Mouse (Mus musculus) R1 (cell line): ENCODE measurements around the gene Slc35g3.
A peak's percentile ranks its signal among the peaks of the same experiment; 100 is the strongest.

ENCODE experiments used
- DNase-seq: peaks from one replicate; pipeline ENCODE4 v3.0.0-alpha.2; 2018; ENCODE audit warnings: low read depth, low spot score

The Slc35g3 gene

DNA sequence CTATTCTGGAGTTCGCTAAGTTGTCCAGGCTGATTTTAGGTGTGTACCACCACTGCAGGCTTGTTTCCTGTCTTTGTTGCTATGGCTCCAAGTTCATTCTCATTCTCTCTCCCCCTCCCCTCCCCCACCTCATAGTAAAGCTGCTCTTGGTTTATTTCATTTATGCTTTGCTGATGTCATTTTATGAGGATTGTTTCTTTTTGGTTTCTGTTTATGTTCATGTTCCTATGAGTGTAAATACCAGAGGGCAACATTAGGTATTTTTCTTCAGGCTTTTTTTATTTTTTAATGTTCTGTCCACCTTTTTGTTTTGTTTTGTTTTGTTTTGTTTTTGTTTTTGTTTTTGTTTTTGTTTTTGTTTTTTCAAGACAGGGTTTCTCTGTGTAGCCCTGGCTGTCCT is at the start of gene Slc35g3:
Gene Slc35g3 (minus strand): TSS at position 101 of the 400 bp plus-strand sequence.
- DNase-seq = no peak

DNA sequence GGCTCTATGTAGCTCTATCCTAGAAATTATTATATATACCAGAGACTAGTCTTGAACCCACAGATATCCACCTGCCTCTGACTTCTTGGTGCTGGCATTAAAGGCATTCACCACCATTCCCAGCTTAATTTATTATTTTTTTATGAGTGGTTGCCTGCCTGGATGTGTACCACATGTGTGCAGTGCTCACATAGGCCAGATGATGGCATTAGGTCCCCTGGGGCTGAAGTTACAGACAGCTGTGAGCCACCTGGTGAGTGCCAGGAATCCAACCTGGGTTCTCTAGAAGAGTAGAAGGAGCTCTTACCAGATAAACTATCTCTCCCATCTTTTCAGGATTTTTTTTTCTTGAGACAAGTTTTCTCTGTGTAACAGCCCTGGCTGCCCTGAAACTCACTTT is 48.5 kb upstream of the Slc35g3 start:
- no peak for DNase-seq

DNA sequence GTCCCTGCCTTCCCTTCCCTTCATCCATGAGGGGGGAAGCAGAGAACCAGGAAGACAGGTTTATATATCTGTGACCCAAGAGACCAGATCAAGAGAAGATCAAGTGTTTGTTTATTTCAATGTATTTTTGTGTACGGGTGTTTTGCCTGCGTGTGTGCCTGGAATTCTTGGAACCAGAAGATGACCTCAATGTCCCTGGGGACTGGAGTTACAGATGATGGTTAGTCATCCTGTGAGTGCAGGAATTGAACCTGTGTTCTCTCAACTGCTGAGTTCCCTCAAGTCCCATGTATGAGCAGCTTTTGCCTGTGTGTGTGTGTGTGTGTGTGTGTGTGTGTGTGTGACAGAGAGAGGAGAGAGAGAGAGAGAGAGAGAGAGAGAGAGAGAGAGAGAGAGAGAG is 45.9 kb upstream of the Slc35g3 start:
- no peak for DNase-seq

GRCm38 (mm10) chr11:69806378-69806777 is 44.6 kb upstream of the Slc35g3 start:
- peak; percentile 45 for DNase-seq

DNA sequence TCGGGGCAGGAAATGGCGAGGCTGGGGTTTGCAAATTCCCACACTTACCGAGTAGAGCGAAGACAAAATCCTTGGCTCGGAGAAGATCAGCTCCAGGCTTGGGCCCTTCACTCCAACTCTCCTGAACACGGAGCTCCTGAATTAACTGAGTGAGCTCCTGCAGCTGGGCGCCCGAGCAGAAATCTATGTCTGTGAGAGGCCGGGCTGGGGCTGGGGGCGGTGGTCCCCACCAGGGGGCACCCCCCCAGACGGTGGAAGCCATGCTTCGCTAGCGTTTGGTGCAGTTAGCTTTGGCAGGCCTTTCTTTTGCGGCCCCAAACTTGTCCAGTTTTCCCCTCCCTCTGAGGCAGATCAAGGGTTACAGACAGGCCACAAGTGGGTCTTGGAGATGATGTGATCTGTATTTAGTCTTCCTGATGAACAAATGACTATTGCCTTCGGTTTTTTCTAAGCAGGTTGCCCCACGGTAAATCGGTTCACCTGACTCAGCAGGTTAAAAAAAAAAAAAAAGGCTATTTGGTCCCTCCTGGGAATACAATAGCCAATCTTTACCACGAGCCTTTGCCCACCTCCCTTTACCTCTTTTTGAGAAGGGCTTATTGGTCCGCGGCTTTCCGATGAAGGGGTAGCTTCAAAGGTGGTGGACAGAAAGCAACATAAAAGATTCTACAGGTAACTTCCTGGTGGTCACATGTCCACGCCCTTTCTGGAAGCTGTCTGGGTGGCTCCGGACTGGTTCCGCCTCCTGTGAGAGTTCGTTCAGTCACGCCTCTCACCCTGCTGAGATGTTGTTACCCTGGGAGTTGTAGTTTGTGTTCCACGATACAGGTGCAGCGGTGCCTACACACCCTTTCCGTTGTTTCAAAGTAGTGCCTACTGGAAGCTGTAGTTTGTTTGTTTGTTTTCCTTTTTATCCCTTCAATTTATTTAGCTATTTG is 43.5 kb upstream of the Slc35g3 start, which contains the start of gene Tmem102:
Gene Tmem102 (minus strand): TSS at position 653 of the 938 bp plus-strand sequence.
- DNase-seq = peak; percentile 88

DNA sequence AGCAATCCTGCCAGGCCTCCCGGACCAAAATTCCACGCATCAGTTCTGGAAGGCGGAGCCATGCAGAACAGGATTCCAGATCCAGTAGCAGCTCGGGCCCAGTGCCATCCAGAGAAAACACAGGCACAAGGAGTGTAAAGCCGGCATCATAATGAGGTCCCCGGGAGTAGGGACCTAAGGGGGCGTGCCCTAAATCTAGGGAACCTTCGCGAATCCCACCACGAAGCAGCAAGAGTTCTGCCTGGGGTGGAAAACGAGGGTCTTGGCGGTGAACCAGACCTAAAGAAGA is 42.8 kb upstream of the Slc35g3 start:
- DNase-seq = peak; percentile 31

GRCm38 (mm10) chr11:69803786-69804651 is 42.3 kb upstream of the Slc35g3 start:
- DNase-seq = peak; percentile 63

DNA sequence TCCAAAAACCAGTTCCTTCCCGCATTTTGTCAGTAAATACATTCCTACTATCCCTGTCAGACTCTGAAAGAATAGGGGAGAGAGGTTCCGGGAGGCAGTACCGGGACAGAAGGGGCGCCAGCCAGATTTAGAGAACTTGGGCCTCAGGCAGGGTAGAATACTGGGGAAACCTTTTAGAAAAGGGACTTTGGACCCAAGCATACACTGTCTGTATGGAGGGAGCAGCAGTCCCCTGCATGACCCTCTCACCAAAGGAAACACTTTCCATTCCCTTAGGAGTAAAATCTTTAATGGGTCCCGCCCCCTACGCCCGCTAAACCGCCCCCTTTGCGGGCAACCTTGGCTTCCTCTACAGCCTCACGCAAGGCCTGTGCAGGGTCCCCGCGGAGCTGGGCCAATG is 41.6 kb upstream of the Slc35g3 start:
- DNase-seq = no peak

DNA sequence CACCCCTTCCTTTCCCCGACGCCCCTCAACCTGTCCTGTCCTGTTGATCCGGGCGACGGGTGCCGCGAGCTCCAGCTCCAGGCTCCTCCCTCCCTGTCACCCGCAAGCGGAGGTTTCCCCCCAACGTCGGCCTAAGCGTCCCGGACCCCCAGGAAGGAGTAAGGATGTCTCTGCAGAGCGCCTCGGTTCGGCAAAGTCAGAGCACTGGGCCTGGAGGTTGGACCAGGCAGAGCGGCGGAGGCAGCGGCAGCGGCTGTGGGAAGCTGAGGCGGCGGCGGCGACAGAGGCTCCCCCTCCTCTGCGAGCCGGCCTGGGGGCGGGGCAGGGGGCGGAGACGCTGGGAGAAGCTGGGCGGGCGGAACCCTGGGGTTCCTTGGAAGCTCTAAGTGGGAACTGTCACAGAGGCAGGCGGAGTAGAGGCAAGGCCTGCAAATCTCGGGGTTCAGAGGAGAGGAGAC is 40.9 kb upstream of the Slc35g3 start:
- DNase-seq = peak; percentile 87

DNA sequence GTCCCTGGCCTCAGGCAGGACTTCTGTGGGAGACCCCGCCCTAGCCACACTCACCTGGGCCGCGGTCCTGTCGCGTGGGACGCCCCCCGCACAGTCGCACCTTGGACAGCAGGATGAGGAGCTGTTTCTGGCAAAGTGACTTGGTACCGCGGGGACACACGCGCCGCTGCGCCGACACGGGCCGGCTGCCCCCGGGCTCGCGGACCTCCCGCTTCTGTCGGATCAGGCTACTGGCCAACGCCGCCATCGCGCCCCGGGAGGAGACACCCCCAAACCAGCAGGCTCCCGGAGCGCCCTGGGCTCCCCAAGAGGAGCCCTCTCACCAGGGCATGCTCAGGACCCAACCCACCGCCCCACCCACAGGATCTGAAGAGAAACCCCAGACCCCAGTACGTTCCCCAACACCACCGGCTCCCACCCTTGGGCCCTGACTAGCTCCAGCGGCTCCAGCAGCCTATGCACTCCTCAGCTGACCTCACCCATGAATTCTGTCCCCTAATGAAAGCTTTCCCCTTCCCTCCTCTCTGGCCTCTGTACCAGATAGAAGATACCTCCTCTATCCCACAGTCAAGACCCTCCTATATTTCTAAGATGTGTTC is 39.7 kb upstream of the Slc35g3 start, which contains the start of gene Fgf11:
Gene Fgf11 (minus strand): TSS at position 479 of the 599 bp plus-strand sequence.
- no peak for DNase-seq

DNA sequence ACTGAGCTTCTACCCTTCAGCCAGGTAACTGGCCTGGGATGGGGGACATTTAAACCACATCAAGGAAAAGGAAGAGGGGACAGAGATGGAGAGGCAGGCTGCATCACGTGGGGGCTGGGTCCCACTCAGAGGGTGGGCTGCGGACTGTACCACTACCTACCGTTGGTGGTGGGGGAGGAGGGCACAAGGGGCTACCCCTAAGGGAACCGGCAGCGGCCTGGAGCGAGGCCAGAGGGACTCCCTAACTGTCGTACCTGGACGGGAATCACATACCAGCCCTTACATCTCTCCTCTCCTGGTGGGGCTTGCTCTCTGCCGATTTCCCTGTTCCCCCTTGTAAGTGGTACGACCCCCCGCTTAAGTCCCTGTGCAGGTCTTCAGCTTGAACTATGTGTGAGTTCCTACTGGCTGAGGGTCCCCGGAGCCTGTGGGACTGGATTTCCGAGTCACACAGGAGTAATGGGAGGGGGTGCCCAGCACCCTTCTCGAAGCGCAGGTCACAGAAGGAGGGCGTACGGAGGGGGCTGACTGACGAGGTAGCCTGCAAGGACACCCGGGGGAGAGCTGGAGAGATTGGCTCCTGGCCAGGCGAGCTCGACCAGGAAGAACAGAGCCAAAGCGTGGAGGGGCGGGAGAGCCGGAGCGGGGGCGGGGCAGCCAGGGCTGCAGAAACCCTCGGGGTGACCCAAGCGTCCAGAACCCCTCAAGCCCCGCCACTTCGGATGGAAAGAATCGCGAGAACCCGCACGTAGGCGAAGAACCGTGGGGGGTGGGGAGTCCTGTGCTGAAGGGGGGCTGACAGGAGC is 38.8 kb upstream of the Slc35g3 start:
- DNase-seq = peak; percentile 89

DNA sequence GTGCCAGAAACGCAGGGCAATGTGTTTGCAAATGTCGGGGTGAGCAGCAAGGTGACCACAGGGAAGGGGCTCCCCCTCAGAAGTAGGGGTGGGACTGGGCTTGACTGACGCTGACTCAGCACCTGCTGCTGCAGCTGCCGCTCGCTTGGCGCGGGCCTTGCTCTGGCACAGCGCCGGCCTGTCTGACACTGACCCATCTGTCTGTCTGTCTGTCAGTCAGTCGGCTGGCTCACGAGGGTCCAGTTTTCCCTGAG is 38.3 kb upstream of the Slc35g3 start:
- DNase-seq = no peak

DNA sequence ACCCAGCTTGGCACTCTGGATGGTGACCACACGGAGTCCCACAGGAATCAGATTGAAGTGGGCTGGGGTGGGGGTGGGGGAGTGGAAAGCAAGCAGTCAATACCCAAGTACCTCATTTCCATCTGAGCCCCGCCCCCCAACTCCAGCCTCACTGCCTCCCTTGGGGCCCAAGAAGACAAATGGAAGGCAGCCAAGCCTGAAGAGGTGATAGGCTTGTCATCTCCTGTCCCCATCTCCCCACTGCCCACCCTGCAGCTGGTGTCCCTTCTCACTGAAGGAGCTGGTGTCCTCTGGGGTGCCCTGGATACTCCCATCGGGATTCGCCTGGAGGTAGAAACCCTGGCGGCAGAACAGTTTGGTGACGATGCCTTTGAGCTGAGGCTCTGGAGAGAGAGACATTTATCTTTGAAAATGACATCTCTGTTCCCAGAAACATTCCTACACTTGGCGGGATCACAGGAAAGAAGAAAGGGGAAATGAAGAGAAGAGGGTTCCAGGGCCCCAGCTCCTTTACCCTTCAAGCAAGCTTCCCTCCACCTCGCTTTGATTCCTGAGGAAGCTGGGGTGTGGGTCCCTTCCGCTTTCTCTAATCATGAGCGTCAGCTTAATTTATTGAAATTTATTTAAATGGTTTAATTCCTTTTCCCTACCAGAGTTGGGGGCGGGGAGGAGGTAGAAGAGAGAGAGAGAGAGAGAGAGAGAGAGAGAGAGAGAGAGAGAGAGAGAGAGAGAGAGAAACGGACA is 37.8 kb upstream of the Slc35g3 start:
- DNase-seq = peak; percentile 68

DNA sequence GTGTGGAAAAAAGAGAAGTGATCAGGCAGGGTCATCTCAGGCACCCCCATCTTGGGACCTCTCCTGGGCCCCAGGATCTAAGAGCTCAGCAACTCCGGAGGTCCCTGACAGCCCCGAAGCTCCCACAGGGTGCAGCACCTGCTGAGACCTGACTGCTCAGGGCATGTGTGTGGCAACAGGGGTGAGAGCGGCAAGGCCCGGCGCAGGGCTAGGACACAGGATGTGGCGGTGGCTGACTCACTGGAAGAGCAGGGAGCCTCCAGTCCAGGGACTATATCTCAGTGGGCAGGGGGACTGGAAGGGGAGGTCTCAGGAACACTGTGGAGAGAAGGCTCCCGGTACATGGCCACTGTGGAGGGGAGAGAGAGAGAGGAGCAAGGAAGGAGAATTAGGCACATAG is 36.2 kb upstream of the Slc35g3 start:
- DNase-seq = no peak

- no peak for DNase-seq
Observed at GRCm38 (mm10) chr11:69795983-69796435, 34.2 kb upstream of the Slc35g3 start.

DNA sequence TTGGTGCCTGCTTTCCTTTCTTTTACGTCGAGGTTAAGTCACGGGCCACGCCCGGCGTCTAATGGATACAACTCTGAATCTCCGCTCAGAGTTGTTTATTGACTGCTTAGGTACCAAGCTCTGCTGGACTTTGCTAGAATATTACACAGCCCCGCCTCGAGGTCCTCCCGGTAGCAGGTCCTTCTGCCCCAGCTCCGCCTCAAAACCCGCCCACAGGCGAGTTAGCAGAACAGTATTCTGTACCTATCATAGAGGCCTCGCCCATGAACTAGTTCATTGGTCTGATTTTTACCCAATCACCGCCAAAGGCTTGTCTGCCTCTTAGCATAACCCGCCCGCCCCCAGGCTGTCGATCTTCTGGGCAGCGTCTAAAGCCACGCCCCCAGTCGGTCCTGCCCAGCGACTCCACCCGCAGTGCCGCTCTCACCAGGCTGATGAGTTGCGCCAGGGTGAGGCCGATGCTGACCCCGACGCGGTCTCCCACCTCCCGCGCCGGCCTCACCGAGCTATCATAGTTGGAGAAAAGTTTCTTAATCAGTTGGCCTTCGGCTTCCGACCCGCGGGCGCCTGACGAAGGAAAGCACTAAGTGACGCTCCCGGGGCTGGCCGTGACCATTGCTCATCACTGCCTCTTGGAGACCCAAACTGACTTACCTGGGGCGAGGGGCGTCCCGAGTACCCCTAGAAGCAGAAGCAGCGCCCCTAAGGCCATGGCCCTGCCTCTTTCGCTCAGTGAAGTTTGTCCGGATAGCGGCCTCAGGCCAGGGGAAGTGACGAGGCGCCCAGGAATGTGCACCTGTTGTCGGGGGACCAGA is 33.6 kb upstream of the Slc35g3 start, which contains the start of gene Chrnb1:
Gene Chrnb1 (minus strand): TSS at position 776 of the 815 bp plus-strand sequence.
- peak; percentile 99 for DNase-seq

- no peak for DNase-seq
Observed at GRCm38 (mm10) chr11:69793429-69793828, 31.7 kb upstream of the Slc35g3 start.

GRCm38 (mm10) chr11:69791420-69791819 is 29.7 kb upstream of the Slc35g3 start:
- no peak for DNase-seq

GRCm38 (mm10) chr11:69789431-69789830 is 27.7 kb upstream of the Slc35g3 start:
- no peak for DNase-seq

DNA sequence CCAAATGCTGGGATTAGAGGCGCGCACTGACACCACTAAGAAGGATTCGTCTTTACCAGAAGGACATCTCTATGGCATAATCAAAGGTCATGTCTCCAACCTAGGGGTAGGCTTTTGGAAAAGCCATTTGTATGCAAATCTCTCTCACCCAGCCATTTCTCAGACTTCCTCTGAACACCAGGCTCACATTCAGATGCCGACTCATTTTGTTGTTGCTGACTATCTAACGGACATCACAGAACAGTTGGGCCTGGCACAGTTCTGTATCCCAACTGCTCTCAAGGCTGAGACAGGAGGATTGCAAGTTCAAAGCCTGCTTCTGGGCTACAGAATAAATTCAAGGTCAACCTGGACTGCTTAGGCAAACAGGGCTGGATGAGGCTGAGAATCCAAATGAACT is 25.5 kb upstream of the Slc35g3 start:
- peak; percentile 59 for DNase-seq
